Comparison of ENCODE assay signal across 9 mouse cellular contexts in genomic region chrX:48342731-48343130, GRCm38 (mm10). TPM values are rescaled to one million over a fixed set of nuclear protein-coding genes. Genes with fewer than 3 reads are reported as not detected.
DNase-seq lines count a peak whose midpoint lies in the region; ATAC-seq and TF ChIP-seq lines count a peak whose summit lies in the region.
"Had no signal": no experiment of that assay in that cellular context is flagged by ENCODE, and none has a peak within 500 bp of the region (broad histone marks: within the 10 kb centered on the region; RNA-seq: fewer than 3 reads in every experiment).

No protein-coding gene starts in this region.

- H3K27me3 ChIP-seq in G1E (ENCODE audit: insufficient read depth, low read length), result peaks cover 65% of the 10 kb centered on the region
- H3K27me3 ChIP-seq in heart, adult 2 months (ENCODE audit: control insufficient read depth, insufficient read depth, low read length), result no peaks in the 10 kb centered on the region
- no peaks in the 10 kb centered on the region for H3K27me3 ChIP-seq in kidney, postnatal 0 days (ENCODE audit: insufficient read depth, low read length)
- H3K27me3 ChIP-seq in midbrain, embryonic 16.5 days (ENCODE audit: control insufficient read depth, insufficient read depth, low read depth, low read length), result no peaks in the 10 kb centered on the region
- H3K27me3 ChIP-seq: Patski had no signal

- H3K36me3 ChIP-seq in G1E (replicated peaks), result no peaks in the 10 kb centered on the region
- H3K36me3 ChIP-seq in heart, adult 2 months (ENCODE audit: control insufficient read depth, insufficient read depth, low read length), result no peaks in the 10 kb centered on the region
- no peaks in the 10 kb centered on the region for H3K36me3 ChIP-seq in kidney, postnatal 0 days (ENCODE audit: insufficient read depth, low read length)
- H3K36me3 ChIP-seq in midbrain, embryonic 16.5 days (ENCODE audit: control insufficient read depth, insufficient read depth, low read length), result no peaks in the 10 kb centered on the region

- no peaks in the 10 kb centered on the region for H3K9me3 ChIP-seq in G1E (replicated peaks)
- no peaks in the 10 kb centered on the region for H3K9me3 ChIP-seq in kidney, postnatal 0 days (replicated peaks; ENCODE audit: low read length)
- H3K9me3 ChIP-seq in midbrain, embryonic 16.5 days (replicated peaks; ENCODE audit: control insufficient read depth, low read length, poor library complexity, severe bottlenecking), result no peaks in the 10 kb centered on the region

- no peak for TF ChIP-seq EP300 in heart, adult 2 months (IDR thresholded peaks at IDR 0.05; ENCODE audit: insufficient read depth, low read depth, low read length)

- H3K4me3 ChIP-seq in G1E (ENCODE audit: low read depth, low read length), result peak overlapping the region; percentile 71; the same call in 1 of the 2 replicates
- H3K4me3 ChIP-seq in heart, adult 2 months, result peak overlapping the region; percentile 65
- H3K4me3 ChIP-seq in kidney, postnatal 0 days (replicated peaks; ENCODE audit: low read depth, low read length), result peak overlapping the region; percentile 51
- H3K4me3 ChIP-seq in midbrain, embryonic 16.5 days (ENCODE audit: low read depth, low read length), result peak overlapping the region; percentile 46

- no peak for TF ChIP-seq POLR2A in heart, adult 2 months (IDR thresholded peaks at IDR 0.05; ENCODE audit: insufficient read depth, low read depth, low read length)

- H3K4me2 ChIP-seq in kidney, postnatal 0 days (ENCODE audit: low read length), result peak overlapping the region; percentile 75
- peak overlapping the region; percentile 70 for H3K4me2 ChIP-seq in midbrain, embryonic 16.5 days (ENCODE audit: low read length)

- ATAC-seq in G1E (ENCODE audit: extremely low read depth, insufficient number of reproducible peaks, low FRiP score, poor library complexity, severe bottlenecking), result no peak
- no peak for ATAC-seq in kidney, postnatal 0 days (replicated peaks; ENCODE audit: low FRiP score, low read depth)
- peak; percentile 8 for ATAC-seq in midbrain, embryonic 16.5 days
- ATAC-seq in frontal cortex, adult (ENCODE audit: low TSS enrichment), result no peak

- no peak for TF ChIP-seq CTCF in G1E (IDR thresholded peaks at IDR 0.05; ENCODE audit: low read depth, low read length)
- no peak for TF ChIP-seq CTCF in heart, adult 2 months (IDR thresholded peaks at IDR 0.05)
- no peak for TF ChIP-seq CTCF in kidney, postnatal 0 days (IDR thresholded peaks at IDR 0.05; ENCODE audit: low read depth)

- intact Hi-C loops in heart, adult 2 months (cut with DNase I), result loop anchor here (5.0 kb wide), 1 partner anchor 135 kb away; the partner anchor contains the start of gene Zdhhc9

- peak; percentile 1 for DNase-seq in embryo, embryonic 9.5 days (ENCODE audit: extremely low spot score)
- DNase-seq in embryo, embryonic 11 days, result no peak
- no peak for DNase-seq in G1E (ENCODE audit: low spot score)
- DNase-seq in heart, adult 2 months, result peak; percentile 10 to 33
- no peak for DNase-seq in kidney, postnatal 0 days (ENCODE audit: low spot score)
- no peak for DNase-seq in retina, postnatal 1 day

- no peak overlapping the region for H3K27ac ChIP-seq in heart, adult 2 months
- H3K27ac ChIP-seq in kidney, postnatal 0 days, result 0 out of 2 replicates have a peak overlapping the region, but pooled peaks have one; percentile 2
- no peak overlapping the region for H3K27ac ChIP-seq in midbrain, embryonic 16.5 days (ENCODE audit: low read length)

- H3K79me2 ChIP-seq in heart, adult 2 months (replicated peaks; ENCODE audit: control insufficient read depth, insufficient read depth, low read length), result no peaks in the 10 kb centered on the region

- 14% methylated on average over 16 of the region's 16 CpGs for WGBS in heart, adult 2 months
- 18% methylated on average over 16 of the region's 16 CpGs for WGBS in kidney, postnatal 0 days
- WGBS in midbrain, embryonic 16.5 days, result 17% methylated on average over 13 of the region's 16 CpGs

- H3K4me1 ChIP-seq in G1E (ENCODE audit: insufficient read depth, low read depth, low read length), result peaks cover 34% of the 10 kb centered on the region
- peaks cover 2% of the 10 kb centered on the region; the same call in 1 of the 2 replicates for H3K4me1 ChIP-seq in heart, adult 2 months (ENCODE audit: control insufficient read depth, insufficient read depth, low read length)
- no peaks in the 10 kb centered on the region for H3K4me1 ChIP-seq in kidney, postnatal 0 days (replicated peaks; ENCODE audit: insufficient read depth, low read length)
- peaks cover 2% of the 10 kb centered on the region; the same call in 1 of the 2 replicates for H3K4me1 ChIP-seq in midbrain, embryonic 16.5 days (ENCODE audit: control insufficient read depth, insufficient read depth, low read length)

- 0 out of 2 replicates have a peak overlapping the region, but pooled peaks have one; percentile 14 for H3K9ac ChIP-seq in heart, adult 2 months (ENCODE audit: low read depth, low read length)
- peak overlapping the region; percentile 67; the same call in 1 of the 2 replicates for H3K9ac ChIP-seq in kidney, postnatal 0 days (ENCODE audit: low read depth, low read length)
- H3K9ac ChIP-seq in midbrain, embryonic 16.5 days (ENCODE audit: low read depth, low read length), result 0 out of 2 replicates have a peak overlapping the region, but pooled peaks have one; percentile 53

RNA-seq across cellular contexts. Expression of gene Bcorl1, which starts 1.6 kb away (rescaled TPM):
- total RNA-seq in G1E (2014; fragmentation: Nextera tagmentation) (5.6 and 12.2 TPM in 2 replicates), G1E (2017) (2.4 and 6.0 TPM in 2 replicates)
- polyA plus RNA-seq in G1E (2012), result 1.7 and 3.0 TPM in 2 replicates
- 1 to 10 TPM; 5.7 to 6.0 TPM for total RNA-seq in heart, adult 2 months (2021)
- 2.2 and 2.3 TPM in 2 replicates for polyA plus RNA-seq in heart, adult 2 months (2012; rRNA removed)
- 3.0 and 3.3 TPM in 2 replicates for polyA plus RNA-seq in kidney, postnatal 0 days (2015; fragmentation: Nextera tagmentation; extraction: Ambion mirVana)
- polyA plus RNA-seq in midbrain, embryonic 16.5 days (2015; fragmentation: Nextera tagmentation; extraction: Ambion mirVana), result 6.7 and 8.6 TPM in 2 replicates

Comparison
In these comparisons a context has a peak if more than half of its experiments do, and no peak if none do; other contexts are left out.
1. DNase-seq: peak in embryo, embryonic 9.5 days (single experiment) and heart, adult 2 months (2 of 2); none in embryo, embryonic 11 days (single experiment), G1E (single experiment), kidney, postnatal 0 days (single experiment) and retina, postnatal 1 day (single experiment).
2. H3K9ac ChIP-seq: peak in every context shown above with its lines; median percentile 67 in kidney, postnatal 0 days; 53 in midbrain, embryonic 16.5 days; 14 in heart, adult 2 months.
3. Peak in every context shown above with its lines, with median percentiles within 50 percentile points of each other: H3K4me3 ChIP-seq.